Mouse (Mus musculus): Measurements from ENCODE around the gene Prrt1.

The Prrt1 gene

DNA sequence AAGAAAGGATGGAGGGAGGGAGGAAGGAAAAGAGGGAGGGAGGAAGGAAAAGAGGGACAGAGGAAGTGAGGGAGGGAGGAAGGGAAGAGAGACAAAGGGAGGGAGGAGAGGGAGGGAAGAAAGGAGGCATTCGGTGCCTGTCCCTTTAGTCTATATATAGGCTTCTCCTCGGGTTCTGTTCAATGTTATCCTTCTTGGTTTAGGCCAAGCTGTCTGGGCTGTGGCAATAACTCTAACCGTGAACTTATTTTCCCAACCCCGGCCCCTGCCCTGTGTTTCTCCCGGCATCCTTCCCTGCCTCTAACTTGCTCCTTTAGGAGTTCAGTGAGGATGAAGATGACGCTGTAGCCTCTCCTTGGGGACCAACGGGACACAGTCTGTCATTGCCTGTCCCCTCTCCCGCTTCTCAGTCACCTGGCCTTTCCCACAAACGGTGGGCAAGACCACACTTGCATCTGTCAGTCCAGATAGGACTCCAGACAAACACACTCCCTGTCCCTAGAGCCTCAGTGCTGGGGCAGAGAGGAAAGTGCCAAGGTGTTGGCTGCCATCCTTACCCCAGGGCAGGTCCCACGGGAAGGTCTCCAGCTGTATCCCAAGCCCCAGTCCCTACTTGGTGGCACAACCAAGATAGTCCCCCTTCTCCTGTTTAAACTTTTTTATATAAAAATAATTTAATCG is 45.3 kb downstream of the Prrt1 start:
- no peak for DNase-seq

DNA sequence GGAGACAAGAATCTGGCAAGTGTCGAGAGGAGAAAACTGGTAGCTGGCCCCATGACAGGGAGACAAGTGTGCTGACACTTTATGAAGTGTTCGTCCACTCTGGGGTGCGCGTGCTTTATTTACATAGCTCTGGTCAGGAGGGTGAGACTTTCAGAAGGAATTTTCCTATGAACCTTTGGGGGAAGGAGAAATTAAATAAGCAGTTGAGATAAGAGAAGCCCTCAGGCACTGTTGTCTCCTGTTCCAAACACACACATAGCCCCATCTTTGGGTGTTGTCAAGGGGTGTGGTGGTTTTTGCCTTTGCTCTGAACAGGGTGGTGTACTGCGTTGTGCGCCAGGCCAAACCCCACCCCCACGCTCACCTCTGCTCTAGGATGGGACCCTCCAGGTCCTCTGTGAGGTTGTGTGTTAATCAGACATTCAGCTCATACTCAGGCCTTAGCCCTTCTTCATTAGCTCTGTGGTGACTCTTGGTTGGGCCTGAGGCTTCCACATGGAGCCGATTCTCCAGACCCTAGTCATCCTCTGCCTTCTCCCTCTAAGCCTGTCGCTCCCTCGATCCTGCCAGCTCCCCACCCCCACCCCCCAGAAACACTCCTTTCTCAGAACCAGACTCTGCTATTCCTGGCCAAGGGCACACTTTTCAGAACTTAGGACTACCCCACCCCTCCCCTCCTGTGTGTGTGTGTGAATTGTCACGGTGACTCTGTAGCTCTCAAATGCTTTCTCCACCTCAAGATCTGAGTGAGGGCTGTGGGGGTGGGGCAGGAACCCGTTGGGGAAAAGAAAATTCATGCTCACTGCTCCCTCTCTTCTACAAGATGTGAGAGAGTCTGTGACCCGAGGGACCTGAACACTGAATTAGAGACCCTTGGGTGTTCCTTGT is 46.1 kb downstream of the Prrt1 start:
- DNase-seq = no peak

DNA sequence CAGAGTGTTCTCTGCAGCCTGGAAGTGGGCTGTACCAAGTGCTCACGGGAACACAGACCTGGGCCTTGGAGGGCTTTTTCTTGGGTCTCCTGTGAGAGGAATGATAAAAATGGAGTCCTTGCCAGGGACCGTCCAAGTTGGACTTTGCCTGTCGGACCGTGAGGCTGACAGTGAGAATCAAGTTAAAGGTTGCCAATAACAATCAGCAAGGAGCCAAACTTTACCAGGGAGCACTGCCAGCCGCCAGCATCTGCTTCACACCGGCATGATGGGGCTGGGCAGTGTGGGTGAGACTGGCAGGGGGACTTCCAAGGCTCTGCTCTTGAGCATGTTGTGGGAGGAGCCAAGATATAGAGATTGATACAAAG is 46.7 kb downstream of the Prrt1 start:
- DNase-seq = no peak

DNA sequence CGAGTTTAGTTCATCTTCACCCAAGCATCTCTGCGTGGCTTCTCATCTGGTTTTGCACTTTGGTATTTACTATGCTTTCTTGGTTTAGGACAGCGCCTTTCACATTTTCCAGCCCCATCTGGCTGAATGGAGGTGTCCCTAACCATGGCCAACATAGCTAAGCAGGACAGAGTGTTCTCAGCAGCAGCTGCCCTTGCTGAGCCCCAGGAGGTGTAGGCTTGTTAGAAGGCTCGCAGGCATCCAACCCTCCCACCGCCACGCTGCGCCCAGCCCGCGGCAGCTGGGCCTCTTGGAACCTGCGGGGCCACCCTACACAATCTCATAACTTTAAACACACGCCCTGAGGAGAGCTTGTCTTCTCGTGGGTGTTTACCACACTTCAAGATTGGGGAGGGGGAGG is 47.3 kb downstream of the Prrt1 start:
- DNase-seq = no peak

DNA sequence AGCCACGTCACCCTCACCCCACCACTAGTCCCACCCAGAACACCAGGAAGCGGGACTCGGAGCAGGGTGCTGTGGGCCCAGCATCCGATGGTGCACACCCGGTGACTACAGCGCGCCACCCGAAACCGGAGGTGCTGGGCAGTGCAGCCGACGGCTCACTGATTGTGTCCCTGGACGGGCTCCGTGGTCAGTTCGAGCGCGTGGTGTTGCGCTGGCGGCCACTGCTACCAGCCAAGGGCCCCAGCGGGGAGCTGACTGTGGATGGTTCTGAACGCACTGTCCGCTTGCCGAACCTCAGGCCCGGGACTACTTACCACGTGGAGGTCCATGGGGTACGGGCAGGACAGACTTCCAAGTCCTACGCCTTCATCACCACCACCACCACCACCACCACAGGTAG is 50.9 kb downstream of the Prrt1 start:
- DNase-seq = no peak

DNA sequence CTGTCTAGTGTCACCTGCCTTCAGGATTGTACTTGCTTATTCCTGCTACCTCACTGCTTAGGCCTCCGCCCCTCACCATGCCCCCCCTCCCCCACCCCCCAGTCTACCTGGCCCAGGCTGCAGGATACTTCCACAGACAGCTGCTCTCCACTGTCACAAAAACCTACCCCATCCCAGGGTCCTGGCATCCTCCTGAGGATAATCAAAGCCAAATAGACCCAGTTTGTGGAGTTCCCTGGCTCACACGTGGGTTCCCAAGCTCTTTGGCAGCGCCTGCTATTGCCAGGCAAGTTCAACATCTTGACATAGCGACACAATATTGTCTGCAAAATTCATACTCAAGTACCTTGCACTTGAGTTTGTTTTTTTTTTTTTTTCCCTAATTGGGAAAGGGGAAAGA is 51.3 kb downstream of the Prrt1 start:
- DNase-seq = no peak

DNA sequence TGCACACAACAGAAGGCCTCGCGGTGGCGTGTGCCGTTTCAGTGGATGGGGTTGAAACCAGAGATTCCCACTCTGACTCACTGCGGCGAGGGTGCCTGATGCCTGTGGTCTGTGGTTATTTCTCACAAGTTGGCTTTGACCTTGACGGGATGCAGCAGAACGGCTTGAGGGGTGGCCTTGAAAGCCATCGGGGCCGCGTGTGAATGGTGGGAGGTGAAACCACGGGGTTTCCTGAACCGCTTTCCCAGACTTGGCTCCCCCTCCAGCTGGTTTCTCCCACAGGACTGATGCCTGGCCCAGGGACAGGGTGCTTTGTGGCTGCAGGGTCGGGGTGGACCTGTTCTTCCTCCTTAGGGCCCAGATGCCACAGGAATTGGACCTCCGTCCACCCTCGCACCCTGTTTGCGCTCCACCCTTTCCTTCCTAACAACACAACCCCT is 51.8 kb downstream of the Prrt1 start:
- DNase-seq = no peak

DNA sequence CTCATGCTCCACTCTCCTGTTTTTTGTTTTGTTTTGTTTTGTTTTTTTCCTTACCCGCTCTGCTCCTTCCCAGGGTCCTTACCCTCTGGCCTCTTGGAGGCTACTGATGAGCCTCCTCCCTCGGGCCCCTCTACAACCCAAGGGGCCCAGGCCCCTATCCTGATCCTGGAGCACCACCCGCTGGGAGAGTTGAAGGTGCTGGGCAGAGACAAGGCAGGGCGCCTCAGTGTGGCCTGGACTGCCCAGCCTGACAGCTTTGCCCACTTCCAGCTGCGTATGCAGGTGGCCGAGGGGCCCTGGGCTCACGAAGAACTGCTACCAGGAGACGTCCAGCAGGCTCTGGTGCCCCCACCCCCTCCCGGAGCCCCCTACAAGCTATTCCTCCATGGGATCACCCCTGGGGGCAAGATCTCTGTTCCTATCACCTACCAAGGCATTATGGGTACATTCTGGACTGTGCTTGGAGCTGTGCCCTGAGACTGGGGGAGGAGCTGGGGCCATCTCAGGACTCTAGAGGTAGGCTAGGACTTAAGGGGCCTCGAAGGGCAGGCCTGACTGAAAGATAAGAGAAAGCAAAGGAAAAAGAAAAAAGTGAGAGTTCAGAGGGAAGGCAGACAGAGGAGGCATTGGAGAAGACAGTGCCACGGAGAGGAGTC is 52.7 kb downstream of the Prrt1 start:
- no peak for DNase-seq
